ENCODE assay signal across 12 mouse cellular contexts in genomic region chr6:51656883-51657640, GRCm38 (mm10).
DNase-seq lines count a peak whose midpoint lies in the region; ATAC-seq and TF ChIP-seq lines count a peak whose summit lies in the region.
"Had no signal": no experiment of that assay in that cellular context is flagged by ENCODE, and none has a peak within 500 bp of the region (broad histone marks: within the 10 kb centered on the region; RNA-seq: fewer than 3 reads in every experiment).

No protein-coding gene starts in this region.

- H3K27ac ChIP-seq in liver, adult 2 months (replicated peaks; ENCODE audit: insufficient read depth, low read depth, low read length), result no peak overlapping the region
- no peak overlapping the region for H3K27ac ChIP-seq in liver, embryonic 12.5 days
- peak overlapping the region; percentile 88 for H3K27ac ChIP-seq in forebrain, embryonic 15.5 days (replicated peaks)
- peak overlapping the region; percentile 88 for H3K27ac ChIP-seq in midbrain, embryonic 12.5 days (replicated peaks)
- H3K27ac ChIP-seq: heart, embryonic 15.5 days; stomach, postnatal 0 days had no signal

- peaks cover 6% of the 10 kb centered on the region for H3K4me1 ChIP-seq in liver, adult 2 months (ENCODE audit: control insufficient read depth, insufficient read depth, low read length)
- H3K4me1 ChIP-seq in liver, embryonic 12.5 days, result no peaks in the 10 kb centered on the region
- H3K4me1 ChIP-seq in forebrain, embryonic 15.5 days, result peaks cover 31% of the 10 kb centered on the region
- H3K4me1 ChIP-seq in midbrain, embryonic 12.5 days, result peaks cover 31% of the 10 kb centered on the region
- H3K4me1 ChIP-seq: heart, embryonic 15.5 days had no signal

- ATAC-seq in liver, embryonic 12.5 days, result no peak
- ATAC-seq in forebrain, embryonic 15.5 days (replicated peaks), result peak; percentile 73
- ATAC-seq in midbrain, embryonic 12.5 days (ENCODE audit: low FRiP score, low read depth), result peak; percentile 74

- no peaks in the 10 kb centered on the region for H3K79me2 ChIP-seq in liver, adult 2 months (ENCODE audit: control insufficient read depth, insufficient read depth, low read length)

- no peak for TF ChIP-seq CTCF in liver, adult 2 months (IDR thresholded peaks at IDR 0.05; ENCODE audit: low read depth, low read length)

- no peaks in the 10 kb centered on the region for H3K36me3 ChIP-seq in liver, adult 2 months (ENCODE audit: control insufficient read depth, insufficient read depth, low read length)
- no peaks in the 10 kb centered on the region for H3K36me3 ChIP-seq in liver, embryonic 12.5 days
- no peaks in the 10 kb centered on the region for H3K36me3 ChIP-seq in forebrain, embryonic 15.5 days
- no peaks in the 10 kb centered on the region for H3K36me3 ChIP-seq in midbrain, embryonic 12.5 days
- H3K36me3 ChIP-seq: heart, embryonic 15.5 days had no signal

- 31% methylated on average over 12 of the region's 12 CpGs for WGBS in liver, adult 2 months
- 74% methylated on average over 12 of the region's 12 CpGs for WGBS in liver, embryonic 12.5 days (ENCODE audit: insufficient replicate concordance)
- WGBS in forebrain, embryonic 15.5 days, result 46% methylated on average over 12 of the region's 12 CpGs
- WGBS in midbrain, embryonic 12.5 days, result 33% methylated on average over 12 of the region's 12 CpGs

- no peak overlapping the region for H3K4me3 ChIP-seq in liver, adult 2 months (ENCODE audit: insufficient read depth, low read depth, low read length)
- no peak overlapping the region for H3K4me3 ChIP-seq in liver, embryonic 12.5 days
- H3K4me3 ChIP-seq in forebrain, embryonic 15.5 days, result no peak overlapping the region
- H3K4me3 ChIP-seq in midbrain, embryonic 12.5 days, result no peak overlapping the region
- H3K4me3 ChIP-seq: heart, embryonic 15.5 days had no signal

- H3K4me2 ChIP-seq in liver, embryonic 12.5 days, result no peak overlapping the region
- H3K4me2 ChIP-seq in forebrain, embryonic 15.5 days (replicated peaks), result no peak overlapping the region
- H3K4me2 ChIP-seq in midbrain, embryonic 12.5 days (replicated peaks), result no peak overlapping the region
- H3K4me2 ChIP-seq: heart, embryonic 15.5 days; lung, embryonic 14.5 days had no signal

- H3K27me3 ChIP-seq in liver, adult 2 months (ENCODE audit: control insufficient read depth, insufficient read depth, low read length), result no peaks in the 10 kb centered on the region
- no peaks in the 10 kb centered on the region for H3K27me3 ChIP-seq in liver, embryonic 12.5 days (replicated peaks)
- H3K27me3 ChIP-seq in forebrain, embryonic 15.5 days, result no peaks in the 10 kb centered on the region
- no peaks in the 10 kb centered on the region for H3K27me3 ChIP-seq in midbrain, embryonic 12.5 days
- H3K27me3 ChIP-seq: heart, embryonic 15.5 days had no signal

- no peak for TF ChIP-seq POLR2A in liver, adult 2 months (IDR thresholded peaks at IDR 0.05; ENCODE audit: extremely low read depth, insufficient read depth, low read length)

- DNase-seq in liver, adult 2 months (ENCODE audit: extremely low read depth, low read depth, low spot score), result peak; percentile 96
- no peak for DNase-seq in urinary bladder, postnatal 25 days (ENCODE audit: low spot score)
- no peak for DNase-seq in kidney, adult 11 months
- no peak for DNase-seq in adrenal gland, adult 8-10 months
- DNase-seq: gastrocnemius, postnatal 10 days; lung, embryonic 14.5 days; right cerebral cortex, postnatal 14 days had no signal

- H3K9me3 ChIP-seq in liver, embryonic 12.5 days (replicated peaks), result no peaks in the 10 kb centered on the region
- no peaks in the 10 kb centered on the region for H3K9me3 ChIP-seq in forebrain, embryonic 15.5 days
- H3K9me3 ChIP-seq in midbrain, embryonic 12.5 days, result no peaks in the 10 kb centered on the region
- H3K9me3 ChIP-seq: heart, embryonic 15.5 days had no signal

- no peak overlapping the region for H3K9ac ChIP-seq in liver, adult 2 months (ENCODE audit: low read depth, low read length)
- H3K9ac ChIP-seq in liver, embryonic 12.5 days, result no peak overlapping the region
- H3K9ac ChIP-seq in forebrain, embryonic 15.5 days (replicated peaks), result no peak overlapping the region
- H3K9ac ChIP-seq in midbrain, embryonic 12.5 days (replicated peaks), result no peak overlapping the region
- H3K9ac ChIP-seq: heart, embryonic 15.5 days; lung, embryonic 14.5 days had no signal

Comparison
In these comparisons a context has a peak if more than half of its experiments do, and no peak if none do; other contexts are left out.
1. H3K27ac ChIP-seq: peak in forebrain, embryonic 15.5 days (single experiment) and midbrain, embryonic 12.5 days (single experiment); none in liver, adult 2 months (single experiment) and liver, embryonic 12.5 days (single experiment).